Mouse (Mus musculus) colon, adult 2 months (tissue): ENCODE results near the gene Hps1. TPM values are rescaled to one million over a fixed set of nuclear protein-coding genes. Genes with fewer than 3 reads are reported as not detected.

ENCODE experiments used
- polyA plus RNA-seq: library from polyadenylated mRNA; depleted of rRNA; stranded (reverse); fragments of >200 nt; gene quantifications from 2 replicates; pipeline ENCODE4 v1.2.3, GENCODE M21; 2012; rRNA removed

Hps1 gene
- 31.2 and 36.4 TPM in 2 replicates for polyA plus RNA-seq

GRCm38 (mm10) chr19:42779531-42780155, at the start of gene Hps1:
Gene Hps1, minus strand, starts transcription at chr19:42779978.

GRCm38 (mm10) chr19:42752363-42752931, 27.3 kb downstream of the Hps1 start, which contains the start of gene Pyroxd2:
Gene Pyroxd2, minus strand, starts transcription at chr19:42752775.

Other genes with a start within 250 kb of the Hps1 start
- 3.2 and 3.4 TPM in 2 replicates for gene Loxl4, start 167.2 kb downstream of the Hps1 start, polyA plus RNA-seq
- 22.5 and 23.8 TPM in 2 replicates for gene Pyroxd2, start 27.2 kb downstream of the Hps1 start, polyA plus RNA-seq